13 mouse cellular contexts compared by ENCODE assay signal in genomic region chr5:149412671-149413070, GRCm38 (mm10). TPM values are rescaled to one million over a fixed set of nuclear protein-coding genes. Genes with fewer than 3 reads are reported as not detected.
DNase-seq lines count a peak whose midpoint lies in the region; ATAC-seq and TF ChIP-seq lines count a peak whose summit lies in the region.
"Had no signal": no experiment of that assay in that cellular context is flagged by ENCODE, and none has a peak within 500 bp of the region (broad histone marks: within the 10 kb centered on the region; RNA-seq: fewer than 3 reads in every experiment).

No protein-coding gene starts in this region.

- ATAC-seq in lung, embryonic 14.5 days (ENCODE audit: insufficient read depth) = no peak
- no peak for ATAC-seq in hindbrain, postnatal 0 days
- no peak for ATAC-seq in stomach, embryonic 16.5 days (ENCODE audit: insufficient read depth, low FRiP score)
- ATAC-seq: inflammation-experienced regulatory T-cells, adult 6 months had no signal

- peak overlapping the region; percentile 45 for H3K4me3 ChIP-seq in heart, adult 2 months
- H3K4me3 ChIP-seq in heart, embryonic 10.5 days = no peak overlapping the region
- H3K4me3 ChIP-seq in lung, embryonic 14.5 days (ENCODE audit: low read depth, low read length) = no peak overlapping the region
- H3K4me3 ChIP-seq in hindbrain, postnatal 0 days (ENCODE audit: low read length) = peak overlapping the region; percentile 29
- peak overlapping the region; percentile 47 for H3K4me3 ChIP-seq in stomach, embryonic 16.5 days (replicated peaks; ENCODE audit: low read length)

- intact Hi-C loops in heart, adult 2 months (cut with DNase I) = loop anchor here (5.0 kb wide), 1 partner anchor 35 kb away; no protein-coding TSS in a partner anchor

- H3K9ac ChIP-seq in heart, adult 2 months (ENCODE audit: low read depth, low read length) = peak overlapping the region; percentile 14
- no peak overlapping the region for H3K9ac ChIP-seq in lung, embryonic 14.5 days
- no peak overlapping the region; the same call in 1 of the 2 replicates for H3K9ac ChIP-seq in hindbrain, postnatal 0 days (replicated peaks; ENCODE audit: low read length)
- no peak overlapping the region for H3K9ac ChIP-seq in stomach, embryonic 16.5 days (ENCODE audit: low read length)

- H3K9me3 ChIP-seq in heart, embryonic 10.5 days = 0 out of 2 replicates have a peak, but pooled peaks cover 2% of the 10 kb centered on the region
- no peaks in the 10 kb centered on the region for H3K9me3 ChIP-seq in lung, embryonic 14.5 days (ENCODE audit: low read depth, low read length)
- no peaks in the 10 kb centered on the region for H3K9me3 ChIP-seq in hindbrain, postnatal 0 days (ENCODE audit: low read length)
- no peaks in the 10 kb centered on the region for H3K9me3 ChIP-seq in stomach, embryonic 16.5 days (replicated peaks; ENCODE audit: control insufficient read depth, low read length)

- no peaks in the 10 kb centered on the region for H3K27me3 ChIP-seq in heart, adult 2 months (ENCODE audit: control insufficient read depth, insufficient read depth, low read length)
- peaks cover 34% of the 10 kb centered on the region for H3K27me3 ChIP-seq in heart, embryonic 10.5 days (ENCODE audit: insufficient read depth, poor library complexity, severe bottlenecking)
- H3K27me3 ChIP-seq in lung, embryonic 14.5 days (ENCODE audit: insufficient read depth, low read length) = 0 out of 2 replicates have a peak, but pooled peaks cover 6% of the 10 kb centered on the region
- no peaks in the 10 kb centered on the region for H3K27me3 ChIP-seq in hindbrain, postnatal 0 days (ENCODE audit: insufficient read depth, low read length)
- H3K27me3 ChIP-seq in stomach, embryonic 16.5 days (ENCODE audit: control insufficient read depth, insufficient read depth, low read length) = peaks cover 8% of the 10 kb centered on the region; the same call in 1 of the 2 replicates

- no peak for TF ChIP-seq POLR2A in heart, adult 2 months (IDR thresholded peaks at IDR 0.05; ENCODE audit: insufficient read depth, low read depth, low read length)

- peak overlapping the region; percentile 70; the same call in 1 of the 2 replicates for H3K4me2 ChIP-seq in lung, embryonic 14.5 days
- peak overlapping the region; percentile 56 for H3K4me2 ChIP-seq in hindbrain, postnatal 0 days (ENCODE audit: low read depth, low read length)
- H3K4me2 ChIP-seq in stomach, embryonic 16.5 days (ENCODE audit: low read depth, low read length) = peak overlapping the region; percentile 66

- TF ChIP-seq CTCF in heart, adult 2 months (IDR thresholded peaks at IDR 0.05) = no peak
- no peak for TF ChIP-seq CTCF in lung, embryonic 14.5 days (IDR thresholded peaks at IDR 0.05; ENCODE audit: low read depth)
- no peak for TF ChIP-seq CTCF in hindbrain, postnatal 0 days (IDR thresholded peaks at IDR 0.05; ENCODE audit: low read depth)

- DNase-seq in heart, adult 2 months = no peak
- no peak for DNase-seq in heart, embryonic 10.5 days (ENCODE audit: low spot score)
- DNase-seq in lung, embryonic 14.5 days = no peak
- DNase-seq in lung, postnatal 36 days = no peak
- DNase-seq in hindbrain, postnatal 0 days (ENCODE audit: low spot score) = no peak
- DNase-seq in thymus, postnatal 36 days = no peak
- DNase-seq: spleen, adult 18-20 months; thymus, postnatal 14 days had no signal

- no peaks in the 10 kb centered on the region for H3K79me2 ChIP-seq in heart, adult 2 months (replicated peaks; ENCODE audit: control insufficient read depth, insufficient read depth, low read length)

- H3K4me1 ChIP-seq in heart, adult 2 months (ENCODE audit: control insufficient read depth, insufficient read depth, low read length) = no peaks in the 10 kb centered on the region; the same call in 1 of the 2 replicates
- H3K4me1 ChIP-seq in heart, embryonic 10.5 days = peaks cover 16% of the 10 kb centered on the region
- peaks cover 3% of the 10 kb centered on the region; the same call in 1 of the 2 replicates for H3K4me1 ChIP-seq in lung, embryonic 14.5 days (ENCODE audit: insufficient read depth)
- peaks cover 15% of the 10 kb centered on the region for H3K4me1 ChIP-seq in hindbrain, postnatal 0 days (ENCODE audit: insufficient read depth, low read length)
- H3K4me1 ChIP-seq in stomach, embryonic 16.5 days (ENCODE audit: control insufficient read depth, insufficient read depth, low read length) = peaks cover 13% of the 10 kb centered on the region; the same call in 1 of the 2 replicates

- H3K36me3 ChIP-seq in heart, adult 2 months (ENCODE audit: control insufficient read depth, insufficient read depth, low read length) = no peaks in the 10 kb centered on the region
- no peaks in the 10 kb centered on the region for H3K36me3 ChIP-seq in heart, embryonic 10.5 days
- no peaks in the 10 kb centered on the region for H3K36me3 ChIP-seq in lung, embryonic 14.5 days (ENCODE audit: insufficient read depth)
- H3K36me3 ChIP-seq in hindbrain, postnatal 0 days (ENCODE audit: insufficient read depth, low read length) = no peaks in the 10 kb centered on the region
- H3K36me3 ChIP-seq in stomach, embryonic 16.5 days (ENCODE audit: control insufficient read depth, insufficient read depth, low read length) = no peaks in the 10 kb centered on the region

- no peak for TF ChIP-seq EP300 in heart, adult 2 months (IDR thresholded peaks at IDR 0.05; ENCODE audit: insufficient read depth, low read depth, low read length)

- whole genome bisulfite sequencing in heart, adult 2 months = 77% methylated on average over 10 of the region's 10 CpGs
- WGBS in heart, embryonic 10.5 days = 88% methylated on average over 10 of the region's 10 CpGs
- 84% methylated on average over 10 of the region's 10 CpGs for WGBS in lung, embryonic 14.5 days
- 71% methylated on average over 10 of the region's 10 CpGs for WGBS in hindbrain, postnatal 0 days
- WGBS in stomach, embryonic 16.5 days = 83% methylated on average over 10 of the region's 10 CpGs

- peak overlapping the region; percentile 70 for H3K27ac ChIP-seq in heart, adult 2 months
- no peak overlapping the region for H3K27ac ChIP-seq in heart, embryonic 10.5 days
- H3K27ac ChIP-seq in lung, embryonic 14.5 days (ENCODE audit: low read depth) = no peak overlapping the region
- peak overlapping the region; percentile 82; the same call in 1 of the 2 replicates for H3K27ac ChIP-seq in hindbrain, postnatal 0 days
- H3K27ac ChIP-seq in stomach, embryonic 16.5 days (ENCODE audit: low read length) = no peak overlapping the region

RNA-seq across cellular contexts. Expression of gene Medag, which starts 1.1 kb away (rescaled TPM):
- total RNA-seq in heart, adult 2 months (2021) = 10 to 100 TPM; 12.3 to 12.5 TPM
- polyA plus RNA-seq in heart, adult 2 months (2012; rRNA removed) = 6.7 and 10.9 TPM in 2 replicates
- polyA plus RNA-seq in heart, embryonic 10.5 days (2016; fragmentation: Nextera tagmentation; extraction: Ambion mirVana) = 0.26 and 0.62 TPM in 2 replicates
- polyA plus RNA-seq in lung, embryonic 14.5 days (2014; fragmentation: Nextera tagmentation; extraction: Ambion mirVana) = 1.2 and 1.6 TPM in 2 replicates
- 9.3 and 11.3 TPM in 2 replicates for total RNA-seq in hindbrain, postnatal 0 days (2014; rRNA removed)
- polyA plus RNA-seq in hindbrain, postnatal 0 days (2015; fragmentation: Nextera tagmentation; extraction: Ambion mirVana) = 8.3 and 9.1 TPM in 2 replicates
- 4.0 and 4.4 TPM in 2 replicates for polyA plus RNA-seq in stomach, embryonic 16.5 days (2015; fragmentation: Nextera tagmentation; extraction: Ambion mirVana)
- total RNA-seq: CH12.LX; common myeloid progenitor, adult 5-6 weeks; monocyte, adult 5-6 weeks had no signal

RNA-seq across cellular contexts. Expression of gene Tex26, which starts 26.8 kb away (rescaled TPM):
- total RNA-seq in heart, adult 2 months (2021) = not detected
- polyA plus RNA-seq in heart, adult 2 months (2012; rRNA removed) = not detected in 2 replicates
- polyA plus RNA-seq in heart, embryonic 10.5 days (2016; fragmentation: Nextera tagmentation; extraction: Ambion mirVana) = 0.58 and 0.78 TPM in 2 replicates
- 0.64 and 1.0 TPM in 2 replicates for polyA plus RNA-seq in lung, embryonic 14.5 days (2014; fragmentation: Nextera tagmentation; extraction: Ambion mirVana)
- total RNA-seq in hindbrain, postnatal 0 days (2014; rRNA removed) = 0.31 and 0.50 TPM in 2 replicates
- 1.0 and 1.6 TPM in 2 replicates for polyA plus RNA-seq in hindbrain, postnatal 0 days (2015; fragmentation: Nextera tagmentation; extraction: Ambion mirVana)
- 0.54 and 0.59 TPM in 2 replicates for polyA plus RNA-seq in stomach, embryonic 16.5 days (2015; fragmentation: Nextera tagmentation; extraction: Ambion mirVana)
- total RNA-seq: CH12.LX; common myeloid progenitor, adult 5-6 weeks; monocyte, adult 5-6 weeks had no signal
- polyA plus RNA-seq: inflammation-experienced regulatory T-cells, adult 6 months had no signal

Comparison
In these comparisons a context has a peak if more than half of its experiments do, and no peak if none do; other contexts are left out.
1. H3K27ac ChIP-seq: peak in heart, adult 2 months (single experiment) and hindbrain, postnatal 0 days (single experiment); none in heart, embryonic 10.5 days (single experiment), lung, embryonic 14.5 days (single experiment) and stomach, embryonic 16.5 days (single experiment).
2. H3K4me3 ChIP-seq: peak in heart, adult 2 months (single experiment), hindbrain, postnatal 0 days (single experiment) and stomach, embryonic 16.5 days (single experiment); none in heart, embryonic 10.5 days (single experiment) and lung, embryonic 14.5 days (single experiment).
3. Peak in every context shown above with its lines, with median percentiles within 50 percentile points of each other: H3K4me2 ChIP-seq.